Mouse (Mus musculus): ENCODE measurements at regions not wholly inside any gene's neighbourhood (a gene's known extent, or its start where the extent isn't known, plus 50 kb on each side); places are given as distances from the start of the nearest gene placed in this dataset.

- DNase-seq (ENCODE audit: low spot score in 2 of 2) = no peak
These were observed 612.0 kb upstream of the Cdh5 start for GRCm38 (mm10) chr8:103489411-103489810.

DNA sequence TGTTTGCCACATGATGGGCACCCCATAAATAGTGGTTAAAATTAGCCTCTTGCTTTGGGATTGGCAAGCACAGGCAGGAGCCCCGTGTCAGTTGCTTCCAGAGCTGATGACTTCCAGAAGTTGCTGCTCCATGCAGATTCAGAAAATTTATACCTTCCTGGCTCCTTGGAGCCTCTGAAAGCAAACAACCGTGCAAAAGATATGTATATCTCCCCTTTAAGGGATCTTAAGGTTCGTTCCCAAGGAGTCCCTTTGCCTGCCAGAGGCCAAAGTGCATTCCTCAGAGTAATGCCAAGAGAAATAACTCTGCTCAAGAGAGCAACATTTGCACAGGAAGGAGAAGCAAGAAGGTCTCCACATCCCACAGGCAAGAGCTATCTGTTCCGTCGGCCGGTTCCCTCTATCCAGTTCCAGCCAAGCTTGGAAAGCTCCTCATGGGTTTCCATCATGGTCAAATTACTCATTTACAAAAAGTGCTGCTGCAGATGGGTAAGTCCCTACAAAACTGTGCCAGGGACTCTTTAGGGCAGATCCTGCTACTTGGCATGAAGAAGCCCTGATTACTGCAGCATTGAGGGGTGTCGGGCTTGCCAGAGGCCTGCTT lies 608.4 kb upstream of the Cdh5 start:
- no peak for DNase-seq (ENCODE audit: low spot score in 2 of 2)

- DNase-seq (ENCODE audit: low spot score in 2 of 2) = no peak
These were observed 607.4 kb upstream of the Cdh5 start for GRCm38 (mm10) chr8:103493932-103494493.

GRCm38 (mm10) chr8:103494670-103495069 lies 606.8 kb upstream of the Cdh5 start:
- DNase-seq (ENCODE audit: low spot score in 2 of 2) = no peak

DNA sequence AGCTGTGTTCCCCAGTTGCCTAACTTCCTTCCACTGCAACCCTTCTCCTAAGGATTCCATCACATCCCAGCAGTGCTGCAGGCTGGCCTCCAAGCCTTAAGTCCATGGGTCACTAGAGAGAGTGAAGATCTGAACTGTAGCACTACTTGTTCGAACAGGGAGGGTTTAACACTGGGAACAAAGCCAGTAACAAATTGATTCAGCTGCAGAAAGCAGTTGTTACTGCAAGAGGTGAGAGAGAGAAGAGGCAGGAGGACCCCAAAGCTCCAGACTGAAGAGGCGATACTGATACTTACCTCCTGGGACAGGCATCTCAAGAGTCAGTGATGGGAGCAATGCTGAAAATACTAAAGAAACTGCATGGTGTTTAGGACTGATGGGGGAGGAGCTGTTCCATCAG lies 600.1 kb upstream of the Cdh5 start:
- no peak for DNase-seq (ENCODE audit: low spot score in 2 of 2)

GRCm38 (mm10) chr8:103502991-103503767 lies 598.2 kb upstream of the Cdh5 start:
- no peak for DNase-seq (ENCODE audit: low spot score in 2 of 2)

- no peak for DNase-seq (ENCODE audit: low spot score in 2 of 2)
These were observed 595.1 kb upstream of the Cdh5 start for GRCm38 (mm10) chr8:103506334-103506733.

DNA sequence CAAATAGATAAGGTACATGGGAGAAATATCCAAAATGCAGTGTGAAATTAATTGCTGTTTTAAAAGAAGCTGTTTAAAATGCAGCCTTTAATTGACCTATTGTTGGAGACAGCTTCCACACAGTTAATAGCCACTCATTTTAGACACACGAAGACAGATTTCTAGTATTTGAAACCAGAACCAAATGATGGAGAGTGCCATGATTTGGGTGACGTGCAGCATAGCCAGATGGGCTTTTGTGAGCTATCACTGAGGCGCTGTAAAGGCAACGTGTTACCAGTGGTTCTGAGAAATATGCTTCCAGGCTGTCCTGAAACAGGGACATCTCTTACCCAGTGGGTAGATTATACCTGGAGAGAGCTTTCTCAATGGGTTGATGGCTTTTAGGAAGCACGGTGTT lies 594.4 kb upstream of the Cdh5 start:
- no peak for DNase-seq (ENCODE audit: low spot score in 2 of 2)

DNA sequence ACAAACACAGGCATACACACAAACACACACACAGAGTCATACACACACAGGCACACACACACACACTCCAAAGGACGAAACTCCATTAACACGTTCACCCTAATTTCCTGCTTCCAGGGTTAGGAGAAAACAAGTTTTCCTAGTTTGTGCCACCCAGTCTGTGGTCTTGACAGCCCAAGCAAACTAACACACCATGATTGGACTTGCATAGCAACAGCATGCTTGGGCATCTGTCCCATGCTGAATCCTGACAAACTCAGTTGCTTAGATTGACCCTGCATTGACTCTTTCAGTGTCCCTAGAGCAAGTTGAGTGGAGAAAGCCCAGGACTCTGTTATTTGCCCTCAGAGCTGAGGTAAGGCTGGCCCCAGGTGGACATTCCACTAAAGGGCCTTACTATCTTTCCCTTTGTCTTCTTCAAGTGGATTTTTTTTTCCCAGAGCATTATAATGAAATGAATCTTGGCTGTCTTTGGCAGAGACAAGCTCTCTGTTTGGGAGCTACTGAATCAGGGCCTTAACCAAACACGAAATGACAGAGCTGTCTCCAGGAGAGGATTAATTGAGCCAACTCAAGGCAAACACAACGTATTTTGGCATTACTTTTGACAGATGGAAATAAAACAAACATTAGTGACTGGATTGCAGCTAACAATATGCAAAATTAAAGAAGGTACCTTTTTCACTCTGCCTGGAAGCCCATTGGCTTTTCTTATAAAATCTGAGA lies 581.1 kb upstream of the Cdh5 start:
- DNase-seq (ENCODE audit: low spot score in 2 of 2) = no peak

GRCm38 (mm10) chr8:103530903-103531302 lies 570.5 kb upstream of the Cdh5 start:
- DNase-seq (ENCODE audit: low spot score in 2 of 2) = no peak

DNA sequence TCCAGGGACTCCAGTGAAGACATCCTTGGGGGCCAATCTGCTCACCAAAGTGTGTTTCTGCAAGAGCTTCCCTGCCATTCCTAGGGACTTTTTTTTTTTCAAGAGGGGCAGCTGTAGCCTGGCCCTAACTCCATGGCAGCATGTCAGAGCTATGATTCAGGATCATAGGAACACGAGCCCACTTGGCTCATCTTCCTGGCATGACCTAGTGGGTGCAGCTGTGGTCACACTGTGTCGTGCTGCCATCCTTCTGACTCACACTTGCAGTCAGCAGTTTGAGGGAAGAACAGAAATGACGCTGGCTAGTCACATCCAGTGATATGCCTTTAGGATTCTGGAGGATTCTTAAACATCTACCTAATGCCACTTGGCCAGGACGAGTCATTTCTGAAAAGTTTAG lies 566.5 kb upstream of the Cdh5 start:
- DNase-seq (ENCODE audit: low spot score in 2 of 2) = no peak

GRCm38 (mm10) chr8:103536856-103537255 lies 564.6 kb upstream of the Cdh5 start:
- no peak for DNase-seq (ENCODE audit: low spot score in 2 of 2)

- no peak for DNase-seq (ENCODE audit: low spot score in 2 of 2)
These were observed 559.5 kb upstream of the Cdh5 start for GRCm38 (mm10) chr8:103541954-103542353.

DNA sequence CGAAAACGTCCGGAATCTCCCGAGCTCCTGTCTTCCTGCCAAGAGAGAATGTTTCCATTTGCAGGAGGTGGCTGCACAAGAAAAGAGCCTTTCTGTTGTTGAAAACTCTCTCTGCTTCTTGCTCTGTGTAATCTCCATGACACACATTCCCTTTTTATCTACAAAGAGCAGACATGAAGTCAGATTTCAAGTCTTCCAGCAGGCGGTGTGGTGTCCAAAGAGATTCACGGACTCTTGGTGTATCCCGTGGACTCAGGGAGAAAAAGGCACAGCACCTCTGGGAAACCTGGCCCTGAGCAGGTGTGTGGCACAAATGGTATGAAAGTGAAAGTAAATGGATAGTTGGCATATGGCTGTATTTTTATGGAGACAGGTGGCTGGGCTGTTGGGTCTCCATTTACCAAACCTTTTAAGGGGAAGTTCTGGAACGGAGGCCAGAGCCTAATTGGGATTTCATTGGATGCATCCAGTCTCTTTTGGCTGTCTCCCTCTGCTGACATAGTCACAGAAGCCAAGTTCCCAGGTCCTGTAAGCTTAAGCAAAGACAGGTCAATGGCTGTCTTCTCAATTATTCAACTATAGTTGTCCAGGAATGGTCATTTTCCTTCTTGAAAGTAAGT lies 549.4 kb upstream of the Cdh5 start:
- DNase-seq (ENCODE audit: low spot score in 2 of 2) = peak; percentile 10 to 12

DNA sequence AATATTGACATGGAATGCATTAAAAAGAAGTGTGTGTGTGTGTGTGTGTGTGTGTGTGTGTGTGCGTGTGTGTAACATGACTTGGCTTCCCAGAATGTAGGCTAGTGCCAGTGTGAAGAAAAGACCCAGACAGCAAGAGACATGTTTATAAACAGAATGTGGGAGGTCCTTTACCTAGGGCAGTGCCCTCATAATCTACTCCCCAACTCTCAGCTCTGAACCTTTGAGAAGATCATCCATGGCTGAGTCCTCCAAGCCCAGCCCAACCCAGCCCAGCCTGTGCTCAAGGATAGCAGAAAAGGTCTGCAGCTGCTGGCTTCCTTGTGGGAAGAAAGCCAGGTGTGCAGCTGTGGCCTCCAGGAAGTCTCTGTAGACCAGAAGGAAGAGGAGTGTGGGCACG lies 539.8 kb upstream of the Cdh5 start:
- no peak for DNase-seq (ENCODE audit: low spot score in 2 of 2)

- DNase-seq (ENCODE audit: low spot score in 2 of 2) = no peak
These were observed 530.5 kb upstream of the Cdh5 start for GRCm38 (mm10) chr8:103570864-103571425.

DNA sequence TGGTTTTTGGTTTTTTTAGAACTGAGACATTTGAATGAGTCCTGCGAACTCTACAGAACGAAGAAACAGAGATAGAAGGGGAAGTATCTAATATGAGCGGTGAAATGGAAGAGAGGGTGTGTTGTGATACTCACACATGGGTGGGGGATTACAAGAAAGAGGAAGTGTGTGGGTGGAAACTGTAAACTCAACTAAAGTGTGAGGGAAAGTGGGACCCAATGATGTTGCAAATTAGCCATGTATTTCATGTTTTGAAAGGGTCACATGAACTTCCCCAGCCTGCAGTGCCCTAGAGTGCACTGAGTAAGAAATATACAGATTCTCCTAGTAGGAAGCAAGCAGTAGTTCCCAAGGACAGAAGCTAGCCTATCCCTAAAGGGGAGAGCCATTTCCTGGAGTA lies 524.3 kb upstream of the Cdh5 start:
- no peak for DNase-seq (ENCODE audit: low spot score in 2 of 2)

DNA sequence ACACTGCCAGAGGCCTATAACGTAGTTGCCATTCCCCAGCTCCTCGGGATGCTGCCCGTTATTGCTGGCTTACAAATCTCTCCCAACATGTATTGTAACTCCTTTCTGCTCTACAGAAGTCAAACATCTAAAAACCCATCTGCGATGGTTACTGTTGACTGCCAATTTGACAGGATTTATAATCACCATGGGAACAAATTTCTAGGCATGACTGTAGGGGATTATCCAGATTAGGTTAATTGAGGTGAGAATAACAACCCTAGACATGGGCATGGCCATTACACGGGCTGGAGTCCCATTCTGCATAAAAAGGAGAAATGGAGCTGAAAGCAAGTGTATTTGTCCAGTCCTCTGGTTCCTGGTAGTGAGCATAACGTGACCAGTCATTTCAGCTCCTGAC lies 523.4 kb upstream of the Cdh5 start:
- DNase-seq (ENCODE audit: low spot score in 2 of 2) = no peak

DNA sequence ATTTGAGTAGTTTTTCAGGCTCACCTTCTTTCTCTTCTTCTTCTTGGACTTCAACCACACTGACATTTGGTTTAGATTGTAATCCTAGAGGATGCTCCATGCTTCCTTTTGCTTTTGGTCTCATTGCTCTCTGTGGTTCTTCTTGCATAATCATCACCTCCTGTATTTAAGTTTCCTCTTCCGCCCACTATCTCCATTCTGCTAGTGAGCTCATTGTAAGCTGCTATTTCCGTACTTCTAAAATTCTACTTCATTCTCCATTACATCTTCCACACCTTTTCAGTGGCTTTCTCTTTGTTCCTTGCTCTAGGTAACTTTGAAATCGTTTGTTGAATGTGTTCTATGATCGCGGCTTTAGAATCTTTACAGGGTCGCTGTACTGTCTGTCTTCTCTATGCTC lies 493.1 kb upstream of the Cdh5 start:
- no peak for DNase-seq (ENCODE audit: low spot score in 2 of 2)

GRCm38 (mm10) chr8:103623781-103624434 lies 477.5 kb upstream of the Cdh5 start:
- DNase-seq (ENCODE audit: low spot score in 2 of 2) = peak; percentile 46 to 69
